Mouse (Mus musculus): ENCODE data around the gene Ptov1.

- TF ChIP-seq CTCF (IDR thresholded peaks at IDR 0.05; ENCODE audit: low read depth, low read length) (no peak), POLR2A (IDR thresholded peaks at IDR 0.05; ENCODE audit: borderline replicate concordance, low read depth, low read length) (no peak)
These were observed 33.6 kb downstream of the Ptov1 start for GRCm38 (mm10) chr7:44836016-44836404.

Measured in bone marrow macrophage, adult 2 months (primary cell).